Mouse (Mus musculus) embryo, embryonic 10 days (tissue): ENCODE measurements at regions not wholly inside any gene's neighbourhood (a gene's known extent, or its start where the extent isn't known, plus 50 kb on each side); places are given as distances from the start of the nearest gene placed in this dataset.

Experiments
- DNase-seq: peaks from one replicate; pipeline ENCODE4 v3.0.0-alpha.2; 2015; ENCODE audit warnings: low spot score

DNA sequence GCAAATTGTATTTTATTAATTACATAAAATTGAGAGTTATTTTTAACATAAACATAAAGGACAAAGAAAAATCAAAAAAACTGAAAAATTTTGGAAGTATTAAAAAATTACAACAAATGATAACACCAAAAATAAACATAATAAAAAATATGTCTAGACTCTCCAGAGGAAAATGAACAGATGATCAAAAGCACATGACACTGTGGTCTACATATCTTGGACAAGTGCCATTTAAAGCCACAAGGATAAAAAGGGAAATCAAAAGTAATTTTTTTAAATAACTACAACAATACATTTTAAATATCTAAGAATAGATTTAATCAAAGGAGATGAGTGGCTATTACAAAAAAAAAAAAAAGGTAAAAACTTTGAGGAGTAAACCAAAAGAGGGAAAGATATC, 755.6 kb downstream of the Hace1 start:
- no peak for DNase-seq

DNA sequence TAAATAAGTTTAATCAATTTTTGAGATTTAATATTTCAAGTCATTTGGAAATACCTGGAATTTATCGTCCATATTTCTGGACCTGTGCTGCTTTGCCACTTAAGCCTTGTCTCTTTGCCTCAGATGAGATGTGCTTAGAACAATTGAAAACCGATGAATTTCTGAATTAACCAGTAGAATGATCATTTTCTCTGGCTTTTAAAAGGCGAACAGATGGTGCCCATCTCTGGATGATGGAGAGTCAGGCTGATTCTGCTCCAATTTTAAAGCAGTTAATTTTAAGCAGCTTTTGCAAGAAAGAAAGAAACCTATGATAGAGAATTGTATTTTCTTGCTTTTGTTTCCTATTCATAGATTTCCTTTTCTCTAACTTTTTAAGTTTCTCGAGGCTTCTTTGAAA, 767.7 kb downstream of the Hace1 start:
- DNase-seq, result no peak

DNA sequence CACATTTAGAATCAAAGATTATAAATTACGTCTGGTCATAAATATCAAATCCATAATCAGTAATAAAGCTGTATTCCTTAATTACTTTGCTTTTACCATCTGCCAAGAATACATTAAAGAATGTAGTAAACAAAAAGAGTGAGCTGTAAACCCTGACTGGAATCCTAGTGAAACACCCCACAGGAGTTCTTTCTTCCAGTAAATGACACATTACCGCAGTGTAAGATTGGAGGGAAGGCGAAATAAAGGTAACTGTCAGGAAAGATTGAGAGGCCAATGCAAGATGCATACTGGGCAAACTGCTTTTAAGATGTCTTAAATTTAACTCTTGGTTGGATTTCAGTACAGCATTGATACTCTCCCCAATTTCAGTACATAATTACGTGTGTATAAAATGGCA, 772.0 kb downstream of the Hace1 start:
- DNase-seq, result no peak

DNA sequence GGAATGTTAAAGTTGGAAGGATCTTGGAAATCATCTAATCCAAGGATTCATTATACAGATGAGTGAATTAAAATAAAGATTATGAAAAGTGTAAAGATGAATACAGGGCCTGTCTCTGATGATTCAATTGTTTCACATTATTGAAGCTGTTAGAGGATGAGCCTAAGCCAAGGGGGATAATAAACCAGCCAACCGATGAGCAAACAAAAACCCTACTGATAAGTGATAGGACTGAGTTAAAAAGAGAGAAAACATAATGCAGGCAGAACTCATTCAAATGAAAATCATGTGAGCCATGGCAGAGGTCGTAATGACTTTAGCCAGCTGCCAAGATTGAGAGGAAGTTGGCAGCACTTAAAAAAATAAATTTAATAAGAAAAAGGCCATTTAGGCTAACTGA, 772.6 kb downstream of the Hace1 start:
- DNase-seq, result no peak

- DNase-seq, result no peak
Observed at GRCm38 (mm10) chr10:46356775-46357174, 779.1 kb downstream of the Hace1 start.

- DNase-seq, result no peak
Observed at GRCm38 (mm10) chr10:46373715-46374475, 796.3 kb downstream of the Hace1 start.

DNA sequence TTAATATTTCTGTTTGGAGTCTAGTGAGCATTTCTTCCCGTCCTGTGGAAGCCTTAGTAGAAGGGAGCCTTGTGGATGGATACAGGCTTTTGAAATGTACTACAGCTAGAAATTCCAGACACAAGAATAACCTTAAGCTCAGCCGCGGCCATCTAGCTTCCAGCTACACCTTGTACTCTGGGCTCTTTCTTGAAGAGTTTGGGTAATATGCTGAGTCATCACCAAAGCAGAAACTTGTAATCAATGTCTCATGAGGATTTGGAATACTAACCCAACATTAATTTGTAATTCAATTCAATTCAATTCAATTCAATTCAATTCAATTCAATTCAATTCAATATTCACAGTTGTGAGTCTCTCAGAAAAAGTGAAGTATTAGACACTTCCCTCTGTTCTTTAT, 797.0 kb downstream of the Hace1 start:
- DNase-seq, result no peak

GRCm38 (mm10) chr10:46397089-46397488, 819.5 kb downstream of the Hace1 start:
- no peak for DNase-seq

DNA sequence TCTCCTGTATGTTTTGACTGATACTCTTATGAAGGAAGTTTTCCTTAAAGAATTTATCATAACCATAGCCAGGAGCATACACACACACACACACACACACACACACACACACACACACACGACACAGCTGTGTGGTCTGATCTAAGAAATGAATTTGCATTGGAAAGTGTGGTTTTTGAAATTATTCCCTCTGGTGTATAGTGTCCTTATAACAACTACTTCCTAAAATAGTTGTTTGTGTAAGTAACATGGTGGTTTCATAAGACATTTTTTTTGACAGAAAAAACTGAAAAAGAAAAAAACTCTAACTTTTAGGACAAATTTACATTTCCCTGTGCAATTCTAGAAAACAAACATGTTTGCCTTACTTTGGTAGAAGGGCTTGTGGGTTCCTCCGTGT, 826.3 kb downstream of the Hace1 start:
- DNase-seq, result no peak
